Mouse (Mus musculus): ENCODE data around the gene Qprt.

The Qprt gene

GRCm38 (mm10) chr7:127121911-127122270 lies at the start of gene Qprt:
Gene Qprt, minus strand, starts transcription at chr7:127122226.
- DNase-seq (ENCODE audit: low spot score) = peak; percentile 36

GRCm38 (mm10) chr7:127166501-127166900 lies 44.5 kb upstream of the Qprt start:
- no peak for DNase-seq (ENCODE audit: low spot score)

- DNase-seq (ENCODE audit: low spot score) = no peak
These were observed 43.8 kb upstream of the Qprt start for GRCm38 (mm10) chr7:127165607-127166493.

GRCm38 (mm10) chr7:127164002-127164401 lies 42.0 kb upstream of the Qprt start:
- DNase-seq (ENCODE audit: low spot score) = no peak

GRCm38 (mm10) chr7:127162546-127162945 lies 40.5 kb upstream of the Qprt start:
- DNase-seq (ENCODE audit: low spot score) = no peak

- no peak for DNase-seq (ENCODE audit: low spot score)
These were observed 35.5 kb upstream of the Qprt start for GRCm38 (mm10) chr7:127157548-127157947.

- DNase-seq (ENCODE audit: low spot score) = no peak
These were observed 31.5 kb upstream of the Qprt start for GRCm38 (mm10) chr7:127153477-127153876.

- DNase-seq (ENCODE audit: low spot score) = no peak
These were observed 30.4 kb upstream of the Qprt start for GRCm38 (mm10) chr7:127152464-127152863.

- DNase-seq (ENCODE audit: low spot score) = no peak
These were observed 25.9 kb upstream of the Qprt start for GRCm38 (mm10) chr7:127147901-127148300.

GRCm38 (mm10) chr7:127146267-127146603 lies 24.2 kb upstream of the Qprt start:
- no peak for DNase-seq (ENCODE audit: low spot score)

- DNase-seq (ENCODE audit: low spot score) = peak; percentile 59
These were observed 23.6 kb upstream of the Qprt start for GRCm38 (mm10) chr7:127145387-127146266.

- DNase-seq (ENCODE audit: low spot score) = no peak
These were observed 22.4 kb upstream of the Qprt start for GRCm38 (mm10) chr7:127144412-127144811.

- DNase-seq (ENCODE audit: low spot score) = no peak
These were observed 20.6 kb upstream of the Qprt start for GRCm38 (mm10) chr7:127142666-127143065.

- DNase-seq (ENCODE audit: low spot score) = no peak
These were observed 20.2 kb upstream of the Qprt start for GRCm38 (mm10) chr7:127142214-127142613.

GRCm38 (mm10) chr7:127140623-127141404 lies 18.8 kb upstream of the Qprt start:
- DNase-seq (ENCODE audit: low spot score) = no peak

GRCm38 (mm10) chr7:127139562-127139961 lies 17.5 kb upstream of the Qprt start:
- DNase-seq (ENCODE audit: low spot score) = no peak

- no peak for DNase-seq (ENCODE audit: low spot score)
These were observed 17.1 kb upstream of the Qprt start for GRCm38 (mm10) chr7:127139100-127139499.

- no peak for DNase-seq (ENCODE audit: low spot score)
These were observed 15.4 kb upstream of the Qprt start, which contains the start of gene Spn for GRCm38 (mm10) chr7:127137262-127138017. Gene Spn, minus strand, starts transcription at chr7:127137823.

GRCm38 (mm10) chr7:127136181-127137071 lies 14.4 kb upstream of the Qprt start:
- no peak for DNase-seq (ENCODE audit: low spot score)

- DNase-seq (ENCODE audit: low spot score) = no peak
These were observed 12.9 kb upstream of the Qprt start for GRCm38 (mm10) chr7:127134821-127135447.
